Mouse (Mus musculus): ENCODE measurements at regions not wholly inside any gene's neighbourhood (a gene's known extent, or its start where the extent isn't known, plus 50 kb on each side); places are given as distances from the start of the nearest gene placed in this dataset.

GRCm38 (mm10) chr8:53749263-53749662 lies 110.4 kb upstream of the Neil3 start:
- in situ Hi-C loops (cut with MboI; ENCODE audit: low pct_unique_long_range_greater_than_20kb in 1 of 2, low sequenced_read_pairs in 2 of 2, unreplicated experiment in 1 of 2) = no loop called here

GRCm38 (mm10) chr8:53769211-53769610 lies 130.3 kb upstream of the Neil3 start:
- in situ Hi-C loops (cut with MboI; ENCODE audit: low pct_unique_long_range_greater_than_20kb in 1 of 2, low sequenced_read_pairs in 2 of 2, unreplicated experiment in 1 of 2) = no loop called here

GRCm38 (mm10) chr8:53775511-53775910 lies 136.6 kb upstream of the Neil3 start:
- in situ Hi-C loops (cut with MboI; ENCODE audit: low pct_unique_long_range_greater_than_20kb in 1 of 2, low sequenced_read_pairs in 2 of 2, unreplicated experiment in 1 of 2) = no loop called here

- in situ Hi-C loops (cut with MboI; ENCODE audit: low pct_unique_long_range_greater_than_20kb in 1 of 2, low sequenced_read_pairs in 2 of 2, unreplicated experiment in 1 of 2) = no loop called here
These were observed 142.0 kb upstream of the Neil3 start for GRCm38 (mm10) chr8:53780886-53781285.

GRCm38 (mm10) chr8:53781885-53782284 lies 143.0 kb upstream of the Neil3 start:
- in situ Hi-C loops (cut with MboI; ENCODE audit: low pct_unique_long_range_greater_than_20kb in 1 of 2, low sequenced_read_pairs in 2 of 2, unreplicated experiment in 1 of 2) = no loop called here

- in situ Hi-C loops (cut with MboI; ENCODE audit: low pct_unique_long_range_greater_than_20kb in 1 of 2, low sequenced_read_pairs in 2 of 2, unreplicated experiment in 1 of 2) = no loop called here
These were observed 149.3 kb upstream of the Neil3 start for GRCm38 (mm10) chr8:53788202-53788601.

- in situ Hi-C loops (cut with MboI; ENCODE audit: low pct_unique_long_range_greater_than_20kb in 1 of 2, low sequenced_read_pairs in 2 of 2, unreplicated experiment in 1 of 2) = no loop called here
These were observed 182.3 kb upstream of the Neil3 start for GRCm38 (mm10) chr8:53821148-53821547.

GRCm38 (mm10) chr8:53827395-53827794 lies 188.5 kb upstream of the Neil3 start:
- in situ Hi-C loops (cut with MboI; ENCODE audit: low pct_unique_long_range_greater_than_20kb in 1 of 2, low sequenced_read_pairs in 2 of 2, unreplicated experiment in 1 of 2) = no loop called here

GRCm38 (mm10) chr8:53847821-53848220 lies 209.0 kb upstream of the Neil3 start:
- in situ Hi-C loops (cut with MboI; ENCODE audit: low pct_unique_long_range_greater_than_20kb in 1 of 2, low sequenced_read_pairs in 2 of 2, unreplicated experiment in 1 of 2) = no loop called here

GRCm38 (mm10) chr8:53868567-53868966 lies 208.8 kb upstream of the Vegfc start:
- in situ Hi-C loops (cut with MboI; ENCODE audit: low pct_unique_long_range_greater_than_20kb in 1 of 2, low sequenced_read_pairs in 2 of 2, unreplicated experiment in 1 of 2) = loop anchor here in 1 of 2 experiments (25.0 kb wide), 1 partner anchor 619 kb away; no protein-coding TSS in a partner anchor

GRCm38 (mm10) chr8:53869997-53870596 lies 207.3 kb upstream of the Vegfc start:
- in situ Hi-C loops (cut with MboI; ENCODE audit: low pct_unique_long_range_greater_than_20kb in 1 of 2, low sequenced_read_pairs in 2 of 2, unreplicated experiment in 1 of 2) = loop anchor here in 1 of 2 experiments (25.0 kb wide), 1 partner anchor 617 kb away; no protein-coding TSS in a partner anchor

GRCm38 (mm10) chr8:53872033-53872619 lies 205.3 kb upstream of the Vegfc start:
- in situ Hi-C loops (cut with MboI; ENCODE audit: low pct_unique_long_range_greater_than_20kb in 1 of 2, low sequenced_read_pairs in 2 of 2, unreplicated experiment in 1 of 2) = loop anchor here in 1 of 2 experiments (25.0 kb wide), 1 partner anchor 615 kb away; no protein-coding TSS in a partner anchor

GRCm38 (mm10) chr8:53878846-53879245 lies 198.6 kb upstream of the Vegfc start:
- in situ Hi-C loops (cut with MboI; ENCODE audit: low pct_unique_long_range_greater_than_20kb in 1 of 2, low sequenced_read_pairs in 2 of 2, unreplicated experiment in 1 of 2) = no loop called here

- in situ Hi-C loops (cut with MboI; ENCODE audit: low pct_unique_long_range_greater_than_20kb in 1 of 2, low sequenced_read_pairs in 2 of 2, unreplicated experiment in 1 of 2) = no loop called here
These were observed 195.9 kb upstream of the Vegfc start for GRCm38 (mm10) chr8:53881551-53881950.

GRCm38 (mm10) chr8:53892205-53892710 lies 185.1 kb upstream of the Vegfc start:
- in situ Hi-C loops (cut with MboI; ENCODE audit: low pct_unique_long_range_greater_than_20kb in 1 of 2, low sequenced_read_pairs in 2 of 2, unreplicated experiment in 1 of 2) = no loop called here

- in situ Hi-C loops (cut with MboI; ENCODE audit: low pct_unique_long_range_greater_than_20kb in 1 of 2, low sequenced_read_pairs in 2 of 2, unreplicated experiment in 1 of 2) = no loop called here
These were observed 184.6 kb upstream of the Vegfc start for GRCm38 (mm10) chr8:53892770-53893169.

- in situ Hi-C loops (cut with MboI; ENCODE audit: low pct_unique_long_range_greater_than_20kb in 1 of 2, low sequenced_read_pairs in 2 of 2, unreplicated experiment in 1 of 2) = no loop called here
These were observed 155.1 kb upstream of the Vegfc start for GRCm38 (mm10) chr8:53922343-53922742.

- in situ Hi-C loops (cut with MboI; ENCODE audit: low pct_unique_long_range_greater_than_20kb in 1 of 2, low sequenced_read_pairs in 2 of 2, unreplicated experiment in 1 of 2) = no loop called here
These were observed 146.7 kb upstream of the Vegfc start for GRCm38 (mm10) chr8:53930685-53931084.

GRCm38 (mm10) chr8:53938392-53938791 lies 139.0 kb upstream of the Vegfc start:
- in situ Hi-C loops (cut with MboI; ENCODE audit: low pct_unique_long_range_greater_than_20kb in 1 of 2, low sequenced_read_pairs in 2 of 2, unreplicated experiment in 1 of 2) = no loop called here

- in situ Hi-C loops (cut with MboI; ENCODE audit: low pct_unique_long_range_greater_than_20kb in 1 of 2, low sequenced_read_pairs in 2 of 2, unreplicated experiment in 1 of 2) = no loop called here
These were observed 137.9 kb upstream of the Vegfc start for GRCm38 (mm10) chr8:53939519-53939918.
